Mouse (Mus musculus) urinary bladder, postnatal 14 days (tissue): ENCODE results near the gene Zdhhc5.

Source experiments
- DNase-seq: peaks from one replicate; pipeline ENCODE4 v3.0.0; 2021; ENCODE audit warnings: low spot score

The Zdhhc5 gene

DNA sequence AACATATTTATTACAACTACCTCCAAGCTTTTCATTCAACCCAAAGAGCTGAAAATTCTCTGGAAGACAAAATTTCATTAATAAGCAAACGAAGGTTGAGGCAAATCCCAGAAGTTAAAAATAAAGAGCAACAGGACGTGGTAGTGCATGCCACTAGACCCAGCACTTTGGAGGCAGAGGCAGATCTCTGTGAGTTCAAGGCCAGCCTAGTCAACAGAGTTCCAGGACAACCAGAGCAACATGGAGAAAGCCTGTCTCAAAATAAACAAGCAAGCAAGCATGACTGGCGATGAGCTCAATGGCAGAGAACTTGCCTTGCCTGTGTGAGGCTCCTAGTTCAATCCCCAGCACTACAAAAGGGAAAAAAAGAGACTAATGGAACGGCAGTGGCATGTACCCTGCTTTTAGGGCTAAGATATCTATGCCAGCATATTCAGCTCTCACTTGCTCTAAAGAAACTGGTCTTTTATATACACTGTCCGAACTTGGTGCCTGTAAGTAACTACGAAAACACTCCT, 67.9 kb downstream of the Zdhhc5 start:
- no peak for DNase-seq

- DNase-seq: no peak
Observed at GRCm38 (mm10) chr2:84646138-84646537, 68.8 kb downstream of the Zdhhc5 start.

GRCm38 (mm10) chr2:84640833-84641232, 74.1 kb downstream of the Zdhhc5 start:
- no peak for DNase-seq

- no peak for DNase-seq
Observed at GRCm38 (mm10) chr2:84638428-84639220, 76.4 kb downstream of the Zdhhc5 start.
